Mouse (Mus musculus) T-helper 17 cell (primary cell): Measurements from ENCODE around the gene Osbpl7.

Experiments used
- in situ Hi-C, 2 experiments: fragments of 300-600 bp; cut with MboI, MseI; formaldehyde crosslinking; loops; 1 replicate in 1 of 2; 2 replicates in 1 of 2; pipeline ENCODE4 v1.15.1; 2025; ENCODE audit warnings: high pct_unique_total_duplicates in 2 of 2

Gene Osbpl7

GRCm38 (mm10) chr11:97033781-97034180 lies 16.6 kb upstream of the Osbpl7 start:
- in situ Hi-C loops: loop anchor here in 1 of 2 experiments (5.0 kb wide), 1 partner anchor 106 kb away; the partner anchor contains the start of gene Prr15l

- in situ Hi-C loops: no loop called here
Observed at GRCm38 (mm10) chr11:97036141-97036540, 14.3 kb upstream of the Osbpl7 start.

- in situ Hi-C loops: no loop called here
Observed at GRCm38 (mm10) chr11:97038881-97039280, 11.5 kb upstream of the Osbpl7 start.

GRCm38 (mm10) chr11:97040301-97041021 lies 10.0 kb upstream of the Osbpl7 start:
- in situ Hi-C loops: no loop called here

- in situ Hi-C loops: no loop called here
Observed at GRCm38 (mm10) chr11:97041022-97041899, 9.2 kb upstream of the Osbpl7 start, which contains the start of the genes Lrrc46 and Mrpl10. Gene Lrrc46, minus strand, starts transcription at chr11:97041407. Gene Mrpl10, plus strand, starts transcription at chr11:97041560.

GRCm38 (mm10) chr11:97044902-97045301 lies 5.5 kb upstream of the Osbpl7 start:
- in situ Hi-C loops: no loop called here

- in situ Hi-C loops: no loop called here
Observed at GRCm38 (mm10) chr11:97045861-97046260, 4.6 kb upstream of the Osbpl7 start.

GRCm38 (mm10) chr11:97048090-97048650 lies 2.3 kb upstream of the Osbpl7 start:
- in situ Hi-C loops: no loop called here

GRCm38 (mm10) chr11:97049492-97050085 lies 839 bp upstream of the Osbpl7 start:
- in situ Hi-C loops: no loop called here

- in situ Hi-C loops: no loop called here
Observed at GRCm38 (mm10) chr11:97050944-97051586, 637 bp downstream of the Osbpl7 start.

GRCm38 (mm10) chr11:97052219-97052646 lies 1.8 kb downstream of the Osbpl7 start:
- in situ Hi-C loops: no loop called here

GRCm38 (mm10) chr11:97063274-97063920 lies 13.0 kb downstream of the Osbpl7 start:
- in situ Hi-C loops: no loop called here

GRCm38 (mm10) chr11:97063921-97064295 lies 13.5 kb downstream of the Osbpl7 start:
- in situ Hi-C loops: no loop called here

- in situ Hi-C loops: no loop called here
Observed at GRCm38 (mm10) chr11:97065538-97066295, 15.3 kb downstream of the Osbpl7 start.

GRCm38 (mm10) chr11:97066656-97067360 lies 16.4 kb downstream of the Osbpl7 start:
- in situ Hi-C loops: no loop called here

GRCm38 (mm10) chr11:97069333-97069732 lies 18.9 kb downstream of the Osbpl7 start:
- in situ Hi-C loops: no loop called here

- in situ Hi-C loops: no loop called here
Observed at GRCm38 (mm10) chr11:97069770-97070169, 19.3 kb downstream of the Osbpl7 start.

- in situ Hi-C loops: no loop called here
Observed at GRCm38 (mm10) chr11:97071129-97071528, 20.7 kb downstream of the Osbpl7 start.

- in situ Hi-C loops: no loop called here
Observed at GRCm38 (mm10) chr11:97072533-97072932, 22.1 kb downstream of the Osbpl7 start.
